Mouse (Mus musculus): ENCODE data around the gene Il12rb1. TPM values are rescaled to one million over a fixed set of nuclear protein-coding genes. Genes with fewer than 3 reads are reported as not detected.

Il12rb1 gene
- polyA plus RNA-seq, 1 experiment, result 0.11 TPM

- no peak for TF ChIP-seq POLR2A (IDR thresholded peaks at IDR 0.05; ENCODE audit: borderline replicate concordance, extremely low read depth, insufficient read depth, insufficient read length, poor library complexity, severe bottlenecking)
- no peak for TF ChIP-seq CTCF (IDR thresholded peaks at IDR 0.05; ENCODE audit: borderline replicate concordance, extremely low read depth, insufficient read depth, insufficient read length)
- DNase-seq (ENCODE audit: low read depth), result no peak
Observed at GRCm38 (mm10) chr8:70834071-70834470, 25.8 kb downstream of the Il12rb1 start.

- no peak for DNase-seq (ENCODE audit: low read depth)
- TF ChIP-seq POLR2A (IDR thresholded peaks at IDR 0.05; ENCODE audit: borderline replicate concordance, extremely low read depth, insufficient read depth, insufficient read length, poor library complexity, severe bottlenecking) (no peak), CTCF (IDR thresholded peaks at IDR 0.05; ENCODE audit: borderline replicate concordance, extremely low read depth, insufficient read depth, insufficient read length) (no peak)
Observed at GRCm38 (mm10) chr8:70836666-70837065, 28.4 kb downstream of the Il12rb1 start.

- peak; percentile 26 for DNase-seq (ENCODE audit: low read depth)
- TF ChIP-seq CTCF (IDR thresholded peaks at IDR 0.05; ENCODE audit: borderline replicate concordance, extremely low read depth, insufficient read depth, insufficient read length) (no peak), POLR2A (IDR thresholded peaks at IDR 0.05; ENCODE audit: borderline replicate concordance, extremely low read depth, insufficient read depth, insufficient read length, poor library complexity, severe bottlenecking) (no peak)
Observed at GRCm38 (mm10) chr8:70838654-70839407, 30.6 kb downstream of the Il12rb1 start.

- TF ChIP-seq POLR2A (IDR thresholded peaks at IDR 0.05; ENCODE audit: borderline replicate concordance, extremely low read depth, insufficient read depth, insufficient read length, poor library complexity, severe bottlenecking) (peak; percentile 63; the same call in 1 of the 2 replicates), CTCF (IDR thresholded peaks at IDR 0.05; ENCODE audit: borderline replicate concordance, extremely low read depth, insufficient read depth, insufficient read length) (no peak)
- peak; percentile 100 for DNase-seq (ENCODE audit: low read depth)
Observed at GRCm38 (mm10) chr8:70839408-70840351, 31.4 kb downstream of the Il12rb1 start, which contains the start of gene Arrdc2. Gene Arrdc2, minus strand, starts transcription at chr8:70839720.

- TF ChIP-seq CTCF (IDR thresholded peaks at IDR 0.05; ENCODE audit: borderline replicate concordance, extremely low read depth, insufficient read depth, insufficient read length) (no peak), POLR2A (IDR thresholded peaks at IDR 0.05; ENCODE audit: borderline replicate concordance, extremely low read depth, insufficient read depth, insufficient read length, poor library complexity, severe bottlenecking) (no peak)
- no peak for DNase-seq (ENCODE audit: low read depth)
Observed at GRCm38 (mm10) chr8:70840590-70840989, 32.3 kb downstream of the Il12rb1 start.

- TF ChIP-seq POLR2A (IDR thresholded peaks at IDR 0.05; ENCODE audit: borderline replicate concordance, extremely low read depth, insufficient read depth, insufficient read length, poor library complexity, severe bottlenecking) (no peak), CTCF (IDR thresholded peaks at IDR 0.05; ENCODE audit: borderline replicate concordance, extremely low read depth, insufficient read depth, insufficient read length) (peak; percentile 96)
- peak; percentile 87 for DNase-seq (ENCODE audit: low read depth)
Observed at GRCm38 (mm10) chr8:70841147-70842072, 33.2 kb downstream of the Il12rb1 start.

- TF ChIP-seq POLR2A (IDR thresholded peaks at IDR 0.05; ENCODE audit: borderline replicate concordance, extremely low read depth, insufficient read depth, insufficient read length, poor library complexity, severe bottlenecking), result no peak
- no peak for TF ChIP-seq CTCF (IDR thresholded peaks at IDR 0.05; ENCODE audit: borderline replicate concordance, extremely low read depth, insufficient read depth, insufficient read length)
- no peak for DNase-seq (ENCODE audit: low read depth)
Observed at GRCm38 (mm10) chr8:70842484-70842883, 34.2 kb downstream of the Il12rb1 start.

GRCm38 (mm10) chr8:70843214-70843773 is 35.0 kb downstream of the Il12rb1 start:
- no peak for DNase-seq (ENCODE audit: low read depth)
- TF ChIP-seq POLR2A (IDR thresholded peaks at IDR 0.05; ENCODE audit: borderline replicate concordance, extremely low read depth, insufficient read depth, insufficient read length, poor library complexity, severe bottlenecking), result no peak
- TF ChIP-seq CTCF (IDR thresholded peaks at IDR 0.05; ENCODE audit: borderline replicate concordance, extremely low read depth, insufficient read depth, insufficient read length), result no peak

- no peak for TF ChIP-seq POLR2A (IDR thresholded peaks at IDR 0.05; ENCODE audit: borderline replicate concordance, extremely low read depth, insufficient read depth, insufficient read length, poor library complexity, severe bottlenecking)
- TF ChIP-seq CTCF (IDR thresholded peaks at IDR 0.05; ENCODE audit: borderline replicate concordance, extremely low read depth, insufficient read depth, insufficient read length), result no peak
- DNase-seq (ENCODE audit: low read depth), result no peak
Observed at GRCm38 (mm10) chr8:70843941-70844340, 35.7 kb downstream of the Il12rb1 start.

- peak; percentile 100 for TF ChIP-seq CTCF (IDR thresholded peaks at IDR 0.05; ENCODE audit: borderline replicate concordance, extremely low read depth, insufficient read depth, insufficient read length)
- no peak for TF ChIP-seq POLR2A (IDR thresholded peaks at IDR 0.05; ENCODE audit: borderline replicate concordance, extremely low read depth, insufficient read depth, insufficient read length, poor library complexity, severe bottlenecking)
- DNase-seq (ENCODE audit: low read depth), result peak; percentile 91
Observed at GRCm38 (mm10) chr8:70844523-70844922, 36.3 kb downstream of the Il12rb1 start.

Measured in brain, embryonic 14.5 days (tissue).